Mouse (Mus musculus) myocyte (in vitro differentiated cells): Measurements from ENCODE around the gene Zfr2.

Source experiments
- E2F4 ChIP-seq: IDR thresholded peaks from one replicate; pipeline ENCODE4 v1.6.1; 2011; ENCODE audit warnings: mild to moderate bottlenecking, control low read depth, moderate library complexity; ENCODE audit not compliant: insufficient read depth
- MAX ChIP-seq: IDR thresholded peaks from one replicate; pipeline ENCODE4 v1.6.1; 2011; ENCODE audit warnings: low read depth, mild to moderate bottlenecking, control low read depth
- MYOD1 ChIP-seq, 3 experiments: IDR thresholded peaks; one replicate each; pipeline ENCODE4 v1.6.1; 2011; ENCODE audit warnings: control low read depth in 2 of 3, low read depth in 2 of 3, mild to moderate bottlenecking in 2 of 3, moderate library complexity in 1 of 3; ENCODE audit not compliant: insufficient read length in 2 of 3, control insufficient read depth in 1 of 3
- POLR2A ChIP-seq: IDR thresholded peaks from one replicate; pipeline ENCODE4 v1.6.1; 2011; ENCODE audit warnings: low read depth, mild to moderate bottlenecking, control low read depth, moderate library complexity; ENCODE audit not compliant: insufficient read length
- TCF12 ChIP-seq: IDR thresholded peaks from one replicate; pipeline ENCODE4 v1.6.1; 2011; ENCODE audit warnings: mild to moderate bottlenecking, control low read depth; ENCODE audit not compliant: poor library complexity, insufficient read depth, severe bottlenecking
- USF1 ChIP-seq: IDR thresholded peaks from one replicate; pipeline ENCODE4 v1.6.1; 2011; ENCODE audit warnings: low read depth, mild to moderate bottlenecking, control low read depth, moderate library complexity

DNA sequence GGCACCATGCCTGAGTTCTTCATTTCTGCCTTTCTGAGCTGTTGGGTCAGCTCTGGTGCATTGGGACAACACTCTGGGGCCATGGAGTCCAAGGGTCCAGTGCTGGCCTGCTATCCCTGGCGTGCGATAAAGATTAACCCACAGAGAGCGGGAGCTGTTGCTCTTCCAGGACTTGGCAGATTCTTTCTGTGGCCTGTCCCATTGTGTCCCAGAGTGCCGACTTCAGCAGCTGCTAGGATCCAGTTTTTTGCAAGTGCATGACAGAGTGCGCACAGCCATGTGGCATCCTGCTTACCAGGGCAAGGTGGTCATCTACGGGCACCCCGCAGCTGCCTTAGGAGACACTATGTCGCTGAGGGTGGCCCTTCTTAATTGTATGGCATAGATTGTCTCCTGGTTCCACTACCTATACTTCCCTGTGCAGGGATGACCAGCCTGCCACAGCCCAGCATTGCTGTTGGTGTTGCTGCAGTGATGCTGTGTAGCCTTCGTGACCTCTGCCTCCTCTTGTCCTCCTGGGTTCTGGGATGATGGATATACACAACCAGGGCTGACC, 67.5 kb downstream of the Zfr2 start:
- TF ChIP-seq MYOD1 (IDR thresholded peaks at IDR 0.05; ENCODE audit: control insufficient read depth in 1 of 3, insufficient read length in 2 of 3, low read depth in 2 of 3), result no peak
- TF ChIP-seq E2F4, result no peak
- no peak for TF ChIP-seq TCF12
- TF ChIP-seq USF1, result no peak
- no peak for TF ChIP-seq MAX
- TF ChIP-seq POLR2A, result no peak
